Comparison of ENCODE assay signal across 16 mouse cellular contexts in genomic region chr3:30076522-30076921, GRCm38 (mm10).
"Had no signal": no experiment of that assay in that cellular context is flagged by ENCODE, and none has a peak within 500 bp of the region (broad histone marks: within the 10 kb centered on the region; RNA-seq: fewer than 3 reads in every experiment).

No protein-coding gene starts in this region.

- H3K36me3 ChIP-seq: limb, embryonic 10.5 days; liver, embryonic 12.5 days; midbrain, embryonic 15.5 days; neural tube, embryonic 12.5 days had no signal

- H3K9ac ChIP-seq: liver, embryonic 12.5 days; midbrain, embryonic 15.5 days; neural tube, embryonic 12.5 days had no signal

- H3K27ac ChIP-seq: left cerebral cortex, adult 2 months; limb, embryonic 10.5 days; liver, embryonic 12.5 days; macrophage; midbrain, embryonic 15.5 days; neural tube, embryonic 12.5 days had no signal

- H3K27me3 ChIP-seq: liver, embryonic 12.5 days; megakaryocyte, embryonic 14.5 days; midbrain, embryonic 15.5 days; neural tube, embryonic 12.5 days had no signal

- H3K9me3 ChIP-seq: limb, embryonic 10.5 days; liver, embryonic 12.5 days; megakaryocyte, embryonic 14.5 days; midbrain, embryonic 15.5 days; neural tube, embryonic 12.5 days had no signal

- DNase-seq: lung, postnatal 10 days; retina, postnatal 1 day; right cerebral cortex, postnatal 4 days; spleen, adult 18-20 months; thymus, adult 18-20 months; thymus, postnatal 14 days had no signal

- H3K4me3 ChIP-seq: left cerebral cortex, adult 2 months; limb, embryonic 10.5 days; liver, embryonic 12.5 days; megakaryocyte, embryonic 14.5 days; midbrain, embryonic 15.5 days; neural tube, embryonic 12.5 days had no signal

- H3K4me2 ChIP-seq: liver, embryonic 12.5 days; midbrain, embryonic 11.5 days; midbrain, embryonic 15.5 days; neural tube, embryonic 12.5 days had no signal

- H3K4me1 ChIP-seq: liver, embryonic 12.5 days; megakaryocyte, embryonic 14.5 days; midbrain, embryonic 15.5 days had no signal

- ATAC-seq: inflammation-experienced regulatory T-cells, adult 6 months; intestine, postnatal 0 days; liver, embryonic 12.5 days; midbrain, embryonic 15.5 days had no signal
